Mouse (Mus musculus) WW6 (cell line): ENCODE data around the gene Neb.

ENCODE experiments used
- DNase-seq: peaks from one replicate; pipeline ENCODE4 v3.0.0-alpha.2; 2013; ENCODE audit warnings: low read depth, low spot score

The Neb gene

GRCm38 (mm10) chr2:52310757-52311156, 67.5 kb downstream of the Neb start:
- DNase-seq = no peak

DNA sequence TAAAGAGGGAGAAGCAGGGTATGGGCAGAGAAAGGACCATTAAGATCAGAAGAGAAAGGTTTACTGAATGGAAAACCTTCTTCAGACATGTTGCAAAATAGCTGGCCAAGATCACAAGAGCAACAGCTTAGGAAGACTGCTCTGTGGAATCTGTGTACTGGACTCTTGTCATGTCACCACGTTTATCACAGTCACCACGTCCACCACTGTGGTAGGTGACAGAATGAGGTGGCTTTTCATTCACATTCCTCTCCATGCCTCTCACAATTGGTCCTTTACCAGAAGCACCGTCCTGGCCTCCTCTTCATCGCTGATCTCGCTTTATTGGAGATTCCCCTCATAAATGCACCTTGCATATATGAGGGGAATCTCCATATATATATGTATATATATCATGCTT, 71.6 kb downstream of the Neb start:
- no peak for DNase-seq

DNA sequence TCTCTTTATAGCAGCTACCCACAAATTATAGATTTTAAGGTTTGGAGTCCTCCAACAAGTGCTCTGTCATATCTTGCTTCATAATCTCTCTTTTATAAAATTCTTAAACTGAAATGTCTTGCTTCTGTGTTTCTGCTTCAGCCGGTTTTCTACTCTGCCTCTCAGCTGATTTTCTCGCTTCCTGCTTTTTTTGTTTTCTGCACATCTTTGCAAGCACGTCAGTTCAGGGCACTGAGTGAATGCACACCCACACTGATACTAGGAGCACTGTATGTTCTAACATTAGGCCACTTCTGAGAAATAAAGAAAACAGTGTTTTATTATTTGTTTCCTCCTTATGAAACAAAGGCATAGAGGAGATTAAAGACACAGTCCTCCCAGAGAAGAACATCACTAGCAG, 73.7 kb downstream of the Neb start:
- no peak for DNase-seq

GRCm38 (mm10) chr2:52303405-52303804, 74.9 kb downstream of the Neb start:
- DNase-seq = no peak

GRCm38 (mm10) chr2:52297969-52298368, 80.3 kb downstream of the Neb start:
- no peak for DNase-seq

DNA sequence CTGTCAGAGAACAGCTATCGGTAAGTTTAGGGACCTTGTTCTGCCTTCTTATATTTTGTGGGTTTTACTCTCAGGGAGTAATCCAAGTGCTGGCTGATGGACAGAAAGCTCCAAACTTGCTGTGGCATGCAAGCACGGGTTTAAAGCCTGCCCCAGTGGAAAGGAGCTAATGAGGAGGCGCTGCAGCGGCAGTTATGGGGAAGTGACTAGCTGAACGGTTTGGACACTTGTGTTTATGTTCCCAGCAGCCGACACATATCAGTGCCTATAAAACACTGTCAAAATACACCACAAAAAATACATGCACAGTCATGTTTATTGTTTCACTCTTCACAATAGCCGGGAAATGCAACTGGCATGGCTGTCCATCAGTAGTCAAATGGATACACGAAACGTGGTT, 81.5 kb downstream of the Neb start:
- no peak for DNase-seq

DNA sequence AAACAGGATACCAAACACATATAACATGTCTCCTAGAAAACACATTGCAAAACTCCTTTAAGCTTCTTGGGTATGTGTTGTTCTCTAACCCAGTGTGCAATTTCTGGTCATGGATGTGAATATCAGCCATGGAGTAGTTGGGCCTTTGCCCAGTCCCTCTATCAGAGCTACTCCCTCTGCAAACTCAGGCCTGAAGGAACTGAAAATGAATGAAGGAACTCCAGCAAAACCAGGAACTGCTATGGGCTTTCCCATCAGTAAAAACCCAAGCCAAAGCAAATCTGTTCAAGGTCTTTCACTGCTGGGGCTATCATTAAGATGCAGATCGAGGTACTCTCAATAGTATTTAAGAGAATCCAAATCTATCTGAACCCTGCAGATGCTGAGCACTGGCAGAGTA, 90.8 kb downstream of the Neb start:
- no peak for DNase-seq

- no peak for DNase-seq
Measured at GRCm38 (mm10) chr2:52286421-52286820, 91.9 kb downstream of the Neb start.

DNA sequence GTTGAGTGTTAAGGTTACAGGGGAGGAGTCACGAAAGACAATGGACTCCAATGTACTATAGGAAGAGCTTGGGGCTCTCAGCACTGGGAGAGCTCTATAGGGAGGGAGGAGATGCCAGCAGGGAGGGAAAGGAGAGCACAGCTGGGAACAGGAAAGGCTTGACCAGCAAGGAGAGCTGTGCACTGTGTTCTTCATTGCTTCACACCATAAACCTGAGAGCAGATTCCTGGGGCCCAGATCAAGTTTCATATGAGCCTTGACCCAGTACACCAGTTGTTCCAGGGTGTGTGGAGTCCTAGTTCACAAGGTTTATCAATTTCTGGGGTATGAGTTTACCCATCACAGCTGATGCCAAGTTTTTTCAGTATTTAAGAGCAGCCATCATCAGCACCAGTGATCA, 106.1 kb downstream of the Neb start:
- no peak for DNase-seq

GRCm38 (mm10) chr2:52270911-52271310, 107.4 kb downstream of the Neb start:
- DNase-seq = no peak

- no peak for DNase-seq
Measured at GRCm38 (mm10) chr2:52262149-52262548, 116.1 kb downstream of the Neb start.

GRCm38 (mm10) chr2:52252037-52252436, 126.2 kb downstream of the Neb start:
- DNase-seq = no peak

GRCm38 (mm10) chr2:52248316-52248826, 129.9 kb downstream of the Neb start:
- no peak for DNase-seq

GRCm38 (mm10) chr2:52245091-52245490, 133.2 kb downstream of the Neb start:
- no peak for DNase-seq

- no peak for DNase-seq
Measured at GRCm38 (mm10) chr2:52242691-52243090, 135.6 kb downstream of the Neb start.

GRCm38 (mm10) chr2:52237892-52238291, 140.4 kb downstream of the Neb start:
- no peak for DNase-seq

GRCm38 (mm10) chr2:52227584-52227983, 150.7 kb downstream of the Neb start:
- DNase-seq = no peak

- DNase-seq = no peak
Measured at GRCm38 (mm10) chr2:52224366-52224765, 153.9 kb downstream of the Neb start.

DNA sequence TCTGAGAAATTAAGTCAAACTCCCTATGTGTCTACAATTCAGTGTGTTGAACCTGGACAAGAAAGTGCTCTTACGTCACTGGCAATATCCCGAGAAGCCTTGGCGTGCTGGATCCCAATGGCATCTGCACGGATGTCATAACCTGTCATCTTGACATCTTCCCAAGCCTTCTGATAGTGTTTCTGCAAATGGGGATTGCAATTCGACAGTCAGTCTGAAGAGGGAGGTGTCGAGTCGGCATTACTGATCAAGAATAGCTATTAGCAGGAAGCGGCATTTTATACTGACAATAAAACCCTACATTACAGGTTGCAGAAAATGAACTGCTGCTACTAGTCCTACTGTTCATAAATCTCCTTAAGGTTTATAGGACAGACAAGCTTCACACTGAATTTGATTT, 158.2 kb downstream of the Neb start:
- DNase-seq = no peak

DNA sequence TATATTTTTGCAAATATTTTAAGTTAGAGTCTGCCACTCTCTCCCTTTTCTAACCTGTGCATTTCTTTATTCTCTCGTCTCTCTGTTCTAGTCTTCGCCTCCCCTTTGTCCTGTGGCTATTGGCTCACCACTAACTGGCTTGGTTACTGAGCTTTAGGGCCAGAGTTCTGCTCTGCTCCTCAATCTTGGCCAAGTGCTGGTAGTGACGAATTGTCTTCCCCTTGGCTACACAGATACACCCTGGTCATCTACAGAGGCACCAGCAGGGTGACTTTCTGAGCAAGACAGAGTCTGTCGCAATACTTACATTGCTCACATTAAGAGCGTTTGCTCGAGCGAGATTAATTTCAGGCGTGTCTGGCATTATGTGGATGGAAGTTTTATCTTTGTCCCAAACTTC, 162.3 kb downstream of the Neb start:
- no peak for DNase-seq

- no peak for DNase-seq
Measured at GRCm38 (mm10) chr2:52212561-52212961, 165.7 kb downstream of the Neb start.

DNA sequence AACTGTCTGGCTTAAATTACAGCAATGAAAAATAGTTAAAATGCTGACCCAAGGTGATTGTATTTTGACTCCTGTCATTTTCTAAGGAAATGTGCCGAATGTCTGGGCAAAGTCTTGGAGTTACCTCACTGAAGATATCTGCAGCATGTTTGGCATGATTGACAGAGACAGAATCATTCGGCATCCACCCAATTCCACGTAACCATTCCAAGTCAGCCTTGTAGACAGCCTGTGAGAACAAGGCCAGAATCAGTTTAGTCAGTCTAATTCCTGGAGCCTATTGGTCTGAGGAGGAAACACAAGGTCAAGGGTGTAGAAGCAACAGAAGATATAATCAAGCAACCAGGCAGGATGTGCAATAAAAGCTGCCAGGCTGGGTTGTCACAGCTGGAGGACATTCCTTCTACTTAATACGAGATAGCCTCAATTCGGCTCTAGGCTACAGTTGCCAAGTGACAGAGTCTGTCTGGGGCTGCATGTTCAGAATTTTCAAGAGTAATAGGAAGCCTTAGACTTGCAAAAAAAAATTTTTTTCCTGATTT, 166.8 kb downstream of the Neb start:
- DNase-seq = no peak

GRCm38 (mm10) chr2:52210685-52211084, 167.6 kb downstream of the Neb start:
- DNase-seq = no peak

DNA sequence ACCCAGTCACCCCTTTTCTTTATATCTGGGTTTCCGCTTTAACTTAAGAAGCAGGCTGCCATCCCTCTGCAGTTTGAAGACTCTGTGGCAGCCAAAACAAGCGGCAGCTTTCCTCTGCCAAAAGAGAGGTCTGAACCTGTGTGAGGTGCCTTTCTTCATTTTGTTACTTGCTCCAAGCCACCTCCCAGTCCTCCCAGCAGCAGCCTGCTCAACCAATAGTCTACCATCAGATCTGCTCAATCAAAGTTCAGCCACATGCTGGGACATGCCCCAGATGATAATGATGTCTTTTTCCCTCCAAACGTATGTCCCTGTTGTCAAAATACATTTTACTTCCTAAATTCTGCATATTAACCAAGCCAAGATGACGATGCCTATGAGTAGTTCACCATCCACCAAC, 173.3 kb downstream of the Neb start:
- no peak for DNase-seq
